Comparison of ENCODE assay signal across 12 mouse cellular contexts in the genomic region with DNA sequence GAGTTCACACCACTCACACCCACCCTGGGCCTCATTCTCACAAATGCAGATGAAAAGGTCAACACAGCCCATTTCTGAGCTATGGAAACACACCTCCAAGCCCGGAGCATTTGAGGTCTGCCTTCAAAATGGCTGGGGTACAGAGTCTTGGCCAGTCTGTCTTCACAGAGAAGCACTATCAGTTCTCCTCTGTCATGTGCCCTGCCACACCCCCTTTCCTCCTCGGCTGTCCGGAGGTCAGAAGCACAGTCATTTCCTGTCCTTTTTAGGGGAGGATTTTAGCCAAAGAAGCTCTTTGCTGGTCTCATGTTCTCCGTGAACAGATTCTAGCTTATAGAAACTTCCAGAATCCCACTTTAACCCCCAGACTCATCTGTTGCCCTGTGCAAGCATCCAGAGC. TPM values are rescaled to one million over a fixed set of nuclear protein-coding genes. Genes with fewer than 3 reads are reported as not detected.
DNase-seq lines count a peak whose midpoint lies in the region; ATAC-seq and TF ChIP-seq lines count a peak whose summit lies in the region.
"Had no signal": no experiment of that assay in that cellular context is flagged by ENCODE, and none has a peak within 500 bp of the region (broad histone marks: within the 10 kb centered on the region; RNA-seq: fewer than 3 reads in every experiment).

No protein-coding gene starts in this region.

- no peak overlapping the region for H3K27ac ChIP-seq in kidney, embryonic 16.5 days (ENCODE audit: low read length)
- peak overlapping the region; percentile 83 for H3K27ac ChIP-seq in bone marrow macrophage, adult 2 months (ENCODE audit: insufficient read depth, low read depth, low read length)
- no peak overlapping the region for H3K27ac ChIP-seq in kidney, adult 2 months (ENCODE audit: insufficient read depth, low read depth, low read length)
- peak overlapping the region; percentile 91 for H3K27ac ChIP-seq in macrophage
- H3K27ac ChIP-seq: hindbrain, embryonic 10.5 days had no signal

- 43% methylated on average over 4 of the region's 4 CpGs for WGBS in kidney, embryonic 16.5 days
- 33% methylated on average over 4 of the region's 4 CpGs for WGBS in kidney, adult 2 months
- WGBS in macrophage (ENCODE audit: missing documents), result 38% methylated on average over 4 of the region's 4 CpGs
- 20% methylated on average over 4 of the region's 4 CpGs for WGBS in lung, adult 2 months

- no peak for TF ChIP-seq POLR2A in bone marrow macrophage, adult 2 months (IDR thresholded peaks at IDR 0.05; ENCODE audit: borderline replicate concordance, low read depth, low read length)
- no peak for TF ChIP-seq POLR2A in kidney, adult 2 months (IDR thresholded peaks at IDR 0.05; ENCODE audit: low read depth, low read length)
- TF ChIP-seq POLR2A in lung, adult 2 months (IDR thresholded peaks at IDR 0.05; ENCODE audit: borderline replicate concordance, extremely low read depth, low read depth, low read length), result no peak

- ATAC-seq in kidney, embryonic 16.5 days (ENCODE audit: low FRiP score, low TSS enrichment), result no peak
- ATAC-seq: forebrain, embryonic 16.5 days had no signal

- no peaks in the 10 kb centered on the region for H3K9me3 ChIP-seq in kidney, embryonic 16.5 days (ENCODE audit: low read length)
- H3K9me3 ChIP-seq: G1E; hindbrain, embryonic 10.5 days had no signal

- no peaks in the 10 kb centered on the region for H3K36me3 ChIP-seq in kidney, embryonic 16.5 days (ENCODE audit: insufficient read depth, low read length)
- no peaks in the 10 kb centered on the region for H3K36me3 ChIP-seq in kidney, adult 2 months (ENCODE audit: control insufficient read depth, insufficient read depth, low read length)
- no peaks in the 10 kb centered on the region; the same call in 1 of the 2 replicates for H3K36me3 ChIP-seq in macrophage (ENCODE audit: inconsistent target)
- H3K36me3 ChIP-seq: hindbrain, embryonic 10.5 days had no signal

- H3K9ac ChIP-seq in kidney, embryonic 16.5 days (replicated peaks; ENCODE audit: low read length), result no peak overlapping the region

- no peak for TF ChIP-seq CTCF in bone marrow macrophage, adult 2 months (IDR thresholded peaks at IDR 0.05; ENCODE audit: low read depth, low read length)
- no peak for TF ChIP-seq CTCF in kidney, adult 2 months (conservative IDR thresholded peaks at IDR 0.05; ENCODE audit: insufficient read depth, insufficient read length, low read depth, low read length)
- no peak for TF ChIP-seq CTCF in lung, adult 2 months (IDR thresholded peaks at IDR 0.05; ENCODE audit: insufficient read depth, low read length)

- no peak overlapping the region for H3K4me3 ChIP-seq in kidney, embryonic 16.5 days (ENCODE audit: low read length)
- peak overlapping the region; percentile 29 for H3K4me3 ChIP-seq in bone marrow macrophage, adult 2 months (ENCODE audit: insufficient read depth, low read length)
- H3K4me3 ChIP-seq in kidney, adult 2 months (ENCODE audit: insufficient read depth, low read depth, low read length), result no peak overlapping the region
- peak overlapping the region; percentile 3; the same call in 1 of the 2 replicates for H3K4me3 ChIP-seq in macrophage (ENCODE audit: inconsistent target)
- no peak overlapping the region for H3K4me3 ChIP-seq in lung, adult 2 months (replicated peaks; ENCODE audit: extremely low read depth, low read depth, low read length)
- H3K4me3 ChIP-seq: hindbrain, embryonic 10.5 days had no signal

- peaks cover 93% of the 10 kb centered on the region for H3K79me2 ChIP-seq in macrophage (ENCODE audit: inconsistent target)

- H3K4me2 ChIP-seq in kidney, embryonic 16.5 days (replicated peaks; ENCODE audit: low read depth, low read length), result no peak overlapping the region

- H3K27me3 ChIP-seq in kidney, embryonic 16.5 days (ENCODE audit: insufficient read depth, low read length), result no peaks in the 10 kb centered on the region
- H3K27me3 ChIP-seq in kidney, adult 2 months (replicated peaks; ENCODE audit: control insufficient read depth, insufficient read depth, low read length), result no peaks in the 10 kb centered on the region; the same call in 1 of the 2 replicates

- peaks cover 7% of the 10 kb centered on the region for H3K4me1 ChIP-seq in kidney, embryonic 16.5 days (ENCODE audit: insufficient read depth, low read length)
- H3K4me1 ChIP-seq in bone marrow macrophage, adult 2 months (ENCODE audit: control insufficient read depth, insufficient read depth, low read length), result peaks cover 35% of the 10 kb centered on the region
- H3K4me1 ChIP-seq in kidney, adult 2 months (ENCODE audit: control insufficient read depth, insufficient read depth, low read length), result peaks cover 8% of the 10 kb centered on the region
- peaks cover 8% of the 10 kb centered on the region; the same call in 1 of the 2 replicates for H3K4me1 ChIP-seq in lung, adult 2 months (ENCODE audit: control insufficient read depth, insufficient read depth, low read length)

- DNase-seq in kidney, adult 18-20 months, result peak; percentile 28
- peak; percentile 53 for DNase-seq in kidney, adult 2 months
- no peak for DNase-seq in retina, embryonic 14.5 days (ENCODE audit: low spot score)
- DNase-seq in urinary bladder, adult 2 months (ENCODE audit: low spot score), result no peak
- no peak for DNase-seq in lung, adult 2 months
- DNase-seq: lung, postnatal 4 days had no signal

RNA-seq across cellular contexts. Expression of gene Pi4ka, which starts 4.1 kb away (rescaled TPM):
- polyA plus RNA-seq in kidney, embryonic 16.5 days (2015; fragmentation: Nextera tagmentation; extraction: Ambion mirVana), result 39.1 and 39.2 TPM in 2 replicates
- 37.1 and 38.0 TPM in 2 replicates for polyA plus RNA-seq in bone marrow macrophage, adult 2 months (2012; ENCODE audit: insufficient read depth, insufficient read length, missing spikeins)
- 105 and 124 TPM in 2 replicates for polyA plus RNA-seq in kidney, adult 2 months (2012; rRNA removed)
- 100 to 1,000 TPM in 23 of 26 experiments, 10 to 100 TPM in 3; 72.4 to 282 (median 179) TPM for total RNA-seq in macrophage (2018; cell fraction: chromatin; rRNA removed)
- 10 to 100 TPM; 48.5 to 94.0 (median 71.0) TPM for total RNA-seq in macrophage (2018; cell fraction: cytosol; rRNA removed)
- 100 to 1,000 TPM in 17 of 26 experiments, 10 to 100 TPM in 9; 71.1 to 173 (median 110) TPM for total RNA-seq in macrophage (2018; cell fraction: nucleus; rRNA removed)
- polyA plus RNA-seq in macrophage (2018), result 59.6 to 75.6 TPM (median 64.3 TPM) in 3 replicates
- 70.4 and 75.5 TPM in 2 replicates for polyA plus RNA-seq in urinary bladder, adult 2 months (2012; rRNA removed)
- polyA plus RNA-seq in lung, adult 2 months (2012; rRNA removed), result 38.0 and 55.9 TPM in 2 replicates

RNA-seq across cellular contexts. Expression of gene Snap29, which starts 4.4 kb away (rescaled TPM):
- polyA plus RNA-seq in kidney, embryonic 16.5 days (2015; fragmentation: Nextera tagmentation; extraction: Ambion mirVana), result 14.7 and 15.6 TPM in 2 replicates
- polyA plus RNA-seq in bone marrow macrophage, adult 2 months (2012; ENCODE audit: insufficient read depth, insufficient read length, missing spikeins), result 31.9 and 35.3 TPM in 2 replicates
- polyA plus RNA-seq in kidney, adult 2 months (2012; rRNA removed), result 8.9 and 11.4 TPM in 2 replicates
- total RNA-seq in macrophage (2018; cell fraction: chromatin; rRNA removed), result 10 to 100 TPM in 22 of 26 experiments, 1 to 10 TPM in 4; 5.3 to 24.8 (median 16.5) TPM
- 10 to 100 TPM; 40.9 to 74.4 (median 55.7) TPM for total RNA-seq in macrophage (2018; cell fraction: cytosol; rRNA removed)
- 10 to 100 TPM; 11.2 to 38.4 (median 24.5) TPM for total RNA-seq in macrophage (2018; cell fraction: nucleus; rRNA removed)
- polyA plus RNA-seq in macrophage (2018), result 51.2 to 107 TPM (median 60.8 TPM) in 3 replicates
- 8.4 and 14.1 TPM in 2 replicates for polyA plus RNA-seq in urinary bladder, adult 2 months (2012; rRNA removed)
- 4.6 and 7.3 TPM in 2 replicates for polyA plus RNA-seq in lung, adult 2 months (2012; rRNA removed)

RNA-seq across cellular contexts. Expression of gene Crkl, which starts 41.6 kb away (rescaled TPM):
- polyA plus RNA-seq in kidney, embryonic 16.5 days (2015; fragmentation: Nextera tagmentation; extraction: Ambion mirVana), result 77.6 and 78.5 TPM in 2 replicates
- 26.2 and 27.4 TPM in 2 replicates for polyA plus RNA-seq in bone marrow macrophage, adult 2 months (2012; ENCODE audit: insufficient read depth, insufficient read length, missing spikeins)
- 34.4 and 43.3 TPM in 2 replicates for polyA plus RNA-seq in kidney, adult 2 months (2012; rRNA removed)
- total RNA-seq in macrophage (2018; cell fraction: chromatin; rRNA removed), result 10 to 100 TPM in 21 of 26 experiments, 1 to 10 TPM in 5; 4.2 to 54.1 (median 23.4) TPM
- 10 to 100 TPM; 19.0 to 50.0 (median 38.1) TPM for total RNA-seq in macrophage (2018; cell fraction: cytosol; rRNA removed)
- 10 to 100 TPM; 12.1 to 83.5 (median 41.2) TPM for total RNA-seq in macrophage (2018; cell fraction: nucleus; rRNA removed)
- 19.6 to 25.1 TPM (median 24.7 TPM) in 3 replicates for polyA plus RNA-seq in macrophage (2018)
- 19.2 and 19.3 TPM in 2 replicates for polyA plus RNA-seq in urinary bladder, adult 2 months (2012; rRNA removed)
- polyA plus RNA-seq in lung, adult 2 months (2012; rRNA removed), result 56.5 and 63.3 TPM in 2 replicates

Comparison
In these comparisons a context has a peak if more than half of its experiments do, and no peak if none do; other contexts are left out.
1. DNase-seq: peak in kidney, adult 18-20 months (single experiment) and kidney, adult 2 months (single experiment); none in retina, embryonic 14.5 days (single experiment), urinary bladder, adult 2 months (single experiment) and lung, adult 2 months (single experiment).
2. H3K27ac ChIP-seq: peak in bone marrow macrophage, adult 2 months (single experiment) and macrophage (single experiment); none in kidney, embryonic 16.5 days (single experiment) and kidney, adult 2 months (single experiment).
3. H3K4me3 ChIP-seq: peak in bone marrow macrophage, adult 2 months (single experiment) and macrophage (single experiment); none in kidney, embryonic 16.5 days (single experiment), kidney, adult 2 months (single experiment) and lung, adult 2 months (single experiment).